Mouse (Mus musculus) regulatory T cell (primary cell): ENCODE data around the gene Gm36210.
"Not testable (repeated sequence)": the region's sequence is repeated elsewhere in the genome, so short reads cannot be mapped to it uniquely, and the experiment has no call there.

Experiments used
- in situ Hi-C: fragments of 300-600 bp; cut with MboI, MseI; formaldehyde crosslinking; loops from one replicate; pipeline ENCODE4 v1.15.1; 2025; ENCODE audit warnings: high pct_unique_total_duplicates

Gm36210 gene

DNA sequence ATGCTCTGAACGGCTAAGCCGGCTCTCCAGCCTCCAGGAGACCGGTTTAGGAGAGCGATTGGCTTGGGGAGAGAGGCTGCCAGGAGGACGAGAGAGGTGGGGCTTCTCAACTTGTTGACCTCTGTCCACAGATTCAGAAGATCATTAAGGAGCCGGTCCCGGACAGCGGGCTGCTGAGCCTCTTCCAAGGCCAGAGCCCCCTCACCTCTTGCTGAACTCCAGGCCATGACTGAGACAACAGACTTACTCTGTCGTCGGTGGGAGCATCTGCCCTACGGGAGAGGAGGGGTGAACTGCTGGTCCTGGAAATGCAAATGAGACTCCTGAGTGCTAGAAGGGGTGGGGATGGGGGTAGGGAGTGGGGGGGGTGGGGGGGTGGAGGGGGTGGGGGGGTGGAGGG, 11.1 kb downstream of the Gm36210 start:
- in situ Hi-C loops = no loop called here

DNA sequence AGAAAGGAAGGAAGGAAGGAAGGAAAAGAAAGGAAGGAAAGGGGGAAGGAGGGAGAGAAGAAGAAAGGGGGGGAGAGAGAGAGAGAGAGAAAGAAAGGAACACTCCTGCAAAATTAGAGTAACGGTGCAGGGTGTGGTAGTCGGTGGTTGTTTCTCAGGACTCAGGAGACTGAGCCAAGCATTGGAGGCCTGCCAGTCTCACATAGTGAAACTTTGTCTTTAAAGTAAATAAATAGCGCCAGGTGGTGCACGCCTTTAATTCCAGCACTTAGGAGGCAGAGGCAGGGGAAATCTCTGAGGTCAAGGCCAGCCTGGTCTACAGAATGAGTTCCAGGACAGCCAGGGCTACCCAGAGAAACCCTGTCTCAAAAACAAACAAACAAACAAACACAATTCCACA, 19.6 kb downstream of the Gm36210 start:
- in situ Hi-C loops = no loop called here

DNA sequence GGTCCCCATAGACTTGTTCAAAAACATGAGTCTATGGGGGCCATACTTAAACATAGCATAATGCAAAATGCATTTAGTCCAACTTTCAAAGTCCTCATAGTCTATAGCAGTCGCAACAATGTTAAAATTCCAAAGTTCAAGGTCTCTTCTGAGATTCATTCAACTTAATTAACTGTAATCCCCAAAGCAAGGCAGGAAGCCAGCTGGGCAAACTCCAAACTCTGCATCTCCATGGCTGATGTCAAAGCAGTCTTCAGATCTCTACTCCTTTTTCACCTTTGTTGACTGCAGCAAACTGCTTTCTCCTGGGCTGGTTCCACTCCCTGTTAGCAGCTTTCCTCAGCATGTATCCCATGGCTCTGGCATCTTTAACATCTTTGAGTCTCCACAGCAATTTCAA, 27.3 kb downstream of the Gm36210 start:
- in situ Hi-C loops = loop anchor here (5.0 kb wide), 1 partner anchor 48 kb away; the partner anchor contains the start of gene Ssc5d

DNA sequence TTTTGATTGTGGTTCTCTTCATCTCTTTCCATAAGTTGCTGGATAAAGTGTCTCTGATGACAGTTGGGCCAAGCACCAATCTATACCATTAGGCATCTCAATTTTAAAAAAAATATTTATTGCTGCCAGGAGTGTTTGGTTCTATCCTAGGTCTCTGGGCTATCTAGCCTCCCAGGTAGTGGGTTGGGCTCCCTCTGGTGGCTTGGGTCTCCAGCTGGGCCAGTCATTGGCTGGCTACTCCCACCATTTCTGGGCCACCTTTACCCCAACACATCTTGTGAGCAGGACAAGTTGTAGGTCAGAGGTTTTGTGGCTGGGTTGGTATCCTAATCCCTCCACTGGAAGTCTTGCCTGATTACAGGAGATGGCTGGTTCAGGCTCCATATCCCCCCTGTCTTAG, 28.1 kb downstream of the Gm36210 start:
- in situ Hi-C loops = loop anchor here (5.0 kb wide), 1 partner anchor 49 kb away; the partner anchor contains the start of gene Ssc5d

DNA sequence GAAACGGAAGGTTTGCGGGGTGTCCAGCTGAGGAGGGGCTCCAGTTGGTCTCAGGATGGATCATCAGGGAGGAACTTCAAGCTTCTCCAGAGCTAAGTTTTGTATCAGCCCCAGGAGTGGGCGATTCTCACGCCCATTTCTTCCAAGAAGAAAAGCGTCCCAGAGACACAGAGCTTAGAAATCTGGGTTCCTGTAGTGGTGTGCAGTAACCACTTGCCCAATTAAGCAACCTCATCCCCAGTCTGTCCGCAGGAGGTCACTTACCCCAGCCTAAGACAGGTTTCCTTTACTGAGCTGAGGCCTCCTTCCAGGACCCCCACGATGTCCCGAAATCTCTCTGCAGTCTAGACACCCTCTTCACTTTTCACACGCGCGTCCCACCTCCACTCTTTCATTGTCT, 29.1 kb downstream of the Gm36210 start:
- in situ Hi-C loops = loop anchor here (5.0 kb wide), 1 partner anchor 50 kb away; the partner anchor contains the start of gene Ssc5d

DNA sequence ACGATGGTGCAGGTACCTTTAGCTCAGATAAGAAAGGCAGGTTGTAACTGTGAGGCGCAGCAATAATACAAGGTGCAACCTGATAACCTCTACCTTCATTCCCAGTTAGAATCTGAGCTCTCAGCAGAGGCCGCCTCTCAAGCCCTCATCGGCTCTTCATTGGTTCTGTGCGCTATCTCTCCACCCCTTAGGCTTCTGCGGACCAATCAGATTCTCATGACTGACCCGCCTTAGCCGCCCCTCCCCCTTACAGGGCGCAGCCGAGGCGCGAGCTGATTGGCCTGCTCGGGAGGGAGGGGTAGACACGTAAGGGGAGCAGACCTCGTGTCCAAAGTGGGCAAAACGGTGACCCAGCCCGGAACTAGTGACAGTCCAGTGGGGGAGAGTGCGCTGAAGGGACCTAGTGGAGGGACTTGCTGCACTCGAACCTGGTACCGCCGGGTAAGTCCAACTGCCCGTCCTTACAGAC, 29.5 kb downstream of the Gm36210 start, which contains the start of gene Isoc2a:
Isoc2a (plus strand) TSS at position 401 of the 469 bp plus-strand sequence.
- in situ Hi-C loops = loop anchor here (5.0 kb wide), 1 partner anchor 51 kb away; the partner anchor contains the start of gene Ssc5d

DNA sequence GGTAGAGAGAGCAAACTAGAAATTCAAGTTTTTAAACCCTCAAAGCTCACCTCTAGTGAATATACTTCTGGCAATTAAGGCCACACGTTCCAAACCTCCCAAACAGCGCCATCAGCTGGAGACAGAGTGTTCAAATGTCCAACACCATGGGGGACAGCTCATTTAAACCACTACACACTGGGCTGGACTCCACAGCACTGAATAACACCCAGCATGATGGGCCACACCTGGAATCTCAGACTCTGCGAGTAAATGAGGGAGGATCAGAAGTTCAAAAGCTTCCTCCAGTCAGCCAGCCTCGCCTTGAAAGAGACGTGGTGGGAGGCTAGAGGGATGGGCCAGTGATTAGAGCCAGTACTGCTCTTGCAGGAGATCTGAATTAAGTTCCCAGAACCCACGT, 36.2 kb downstream of the Gm36210 start, which contains the start of gene Isoc2b:
Isoc2b (minus strand) TSS at position 126 of the 400 bp plus-strand sequence.
- in situ Hi-C loops = no loop called here

DNA sequence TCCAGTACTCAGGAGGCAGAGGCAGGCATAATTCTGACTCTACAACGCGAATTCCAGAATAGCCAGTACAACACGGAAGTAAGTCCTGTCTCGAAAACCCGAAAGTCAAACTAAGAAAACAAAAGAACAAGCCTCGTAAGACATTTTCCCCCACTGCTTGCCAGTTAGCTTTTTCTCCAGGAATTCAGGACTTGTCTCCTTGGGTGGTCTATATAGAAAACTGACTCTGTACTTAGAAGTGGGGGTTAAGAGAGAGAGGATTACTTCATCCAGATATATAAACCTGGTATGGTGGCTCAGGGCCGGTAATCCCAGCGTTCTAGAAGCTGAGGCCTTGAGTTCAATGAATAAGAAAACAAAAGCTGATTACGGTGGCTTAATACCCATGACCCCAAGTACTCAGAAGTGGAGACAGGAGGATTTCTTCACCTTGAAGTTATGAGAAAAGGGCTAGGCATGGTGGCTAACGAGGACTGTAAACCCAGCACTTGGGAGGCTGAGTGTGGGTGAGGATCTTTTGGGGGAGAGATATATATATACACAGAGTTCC, 39.6 kb downstream of the Gm36210 start:
- in situ Hi-C loops = no loop called here

DNA sequence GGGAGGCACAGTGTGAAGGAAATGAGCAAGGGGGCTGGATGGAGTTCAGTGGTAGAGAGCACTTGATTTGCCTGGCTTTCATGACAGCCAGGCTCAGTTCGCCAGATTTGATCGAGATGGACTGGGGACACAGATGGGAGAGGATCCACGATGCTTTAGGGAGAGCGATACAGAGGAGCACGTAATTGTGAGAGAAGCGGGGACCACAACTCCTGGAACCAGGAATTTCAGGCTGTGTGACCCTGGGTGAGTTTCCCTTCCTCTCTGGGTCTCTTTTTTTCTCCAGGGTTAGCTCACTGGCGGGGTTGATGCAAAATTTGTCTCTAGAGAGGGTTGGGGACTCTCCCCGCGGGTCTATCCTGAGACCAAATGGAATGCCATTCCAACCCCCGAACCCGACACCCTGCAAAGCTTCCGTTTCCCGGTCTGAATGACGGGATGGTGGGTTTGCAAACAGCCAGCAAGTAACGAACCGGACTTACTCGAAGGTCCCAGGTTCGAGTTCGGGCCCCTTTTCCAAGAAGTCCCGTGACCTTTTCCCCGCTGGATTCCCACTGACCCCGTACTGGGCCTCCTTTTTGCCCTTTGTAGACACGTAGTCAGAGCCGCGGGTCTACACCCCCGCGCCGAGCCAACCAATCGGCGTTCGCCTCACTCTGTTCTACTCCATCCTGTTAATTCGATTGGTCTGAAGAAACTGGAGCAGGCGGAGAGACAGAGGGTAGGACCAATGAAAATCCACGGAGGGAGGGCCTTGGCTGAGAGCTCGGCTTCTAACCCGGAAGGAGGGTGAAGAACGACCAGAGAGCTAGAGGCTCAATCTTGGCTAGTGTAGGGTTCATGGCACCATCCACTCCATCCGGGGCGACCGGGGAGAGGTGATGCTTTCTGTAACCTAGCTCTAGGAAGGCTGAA, 40.5 kb downstream of the Gm36210 start:
- in situ Hi-C loops = no loop called here

DNA sequence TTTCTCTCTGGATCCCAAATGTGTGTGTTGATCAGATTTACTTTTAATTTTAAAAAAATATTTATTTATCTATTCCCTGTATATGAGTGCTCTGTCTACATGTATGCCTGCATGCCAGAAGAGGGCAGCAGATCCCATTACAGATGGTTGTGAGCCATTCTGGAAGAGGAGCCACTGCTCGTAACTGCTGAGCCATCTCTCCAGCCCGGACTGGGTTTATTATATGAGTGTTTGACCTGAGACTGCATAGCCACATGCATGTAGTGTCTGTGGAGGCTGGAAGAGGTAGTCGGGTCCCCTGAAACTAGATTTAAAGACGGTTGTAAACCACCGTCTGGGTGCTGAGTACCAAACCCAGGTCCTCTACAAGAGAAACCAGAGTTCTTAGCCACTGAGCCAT, 41.2 kb downstream of the Gm36210 start:
- in situ Hi-C loops = no loop called here

DNA sequence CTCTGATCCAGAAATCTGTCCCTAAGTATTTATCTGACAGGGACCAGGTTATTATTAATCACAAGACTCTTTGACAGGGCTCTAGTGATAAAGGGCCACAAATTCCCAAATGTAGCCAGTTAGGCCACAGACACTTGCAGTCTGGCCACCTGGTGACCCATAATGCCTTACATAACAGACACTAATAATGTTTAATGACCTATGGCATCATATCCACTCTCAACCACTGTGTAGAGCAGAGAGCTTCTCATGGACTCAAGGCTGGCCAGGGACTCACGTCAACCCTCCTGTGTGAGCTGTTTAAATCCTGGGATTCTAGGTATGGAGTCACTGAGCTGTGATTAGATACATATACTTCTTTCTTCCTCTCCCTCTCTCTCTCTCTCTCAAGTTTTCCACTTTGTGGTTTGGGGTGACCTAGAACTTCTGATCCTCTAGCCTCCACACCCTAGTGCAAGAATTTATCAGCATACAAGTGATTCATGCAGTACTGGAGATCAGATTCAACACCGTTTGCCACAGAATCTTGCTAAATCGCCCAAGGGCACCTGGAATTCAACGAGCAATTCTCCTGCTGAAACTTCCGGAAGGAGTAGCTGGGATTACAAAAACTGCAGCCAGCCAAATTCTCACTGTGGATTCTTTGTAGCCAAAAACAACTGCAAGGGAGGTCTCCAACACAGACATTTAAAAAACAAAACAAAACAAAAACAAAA, 42.0 kb downstream of the Gm36210 start:
- in situ Hi-C loops = no loop called here

DNA sequence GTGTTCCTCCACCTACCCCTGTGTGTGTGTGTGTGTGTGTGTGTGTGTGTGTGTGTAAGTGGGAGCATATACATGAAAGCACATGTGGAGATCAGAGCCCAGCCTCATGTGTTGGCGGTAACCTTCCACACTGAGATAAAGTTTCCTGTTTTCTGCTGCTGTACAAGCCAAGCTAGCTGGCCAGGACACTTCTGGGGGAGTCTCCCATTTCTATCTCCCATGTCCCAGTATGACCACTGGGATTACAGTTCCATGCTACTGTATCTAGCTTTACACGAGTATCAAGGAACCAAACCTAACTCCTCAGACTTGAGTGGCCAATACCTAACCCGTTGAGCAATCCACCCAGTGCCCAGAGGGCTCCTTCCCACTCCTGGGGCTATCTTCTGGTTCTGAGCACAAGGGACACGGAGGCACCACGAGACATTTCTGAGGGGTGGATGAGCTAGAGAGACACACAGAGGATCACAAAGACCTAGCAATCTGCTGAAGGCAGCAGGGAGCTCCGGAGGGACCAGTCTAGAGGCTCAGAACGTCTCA, 42.7 kb downstream of the Gm36210 start:
- in situ Hi-C loops = no loop called here

DNA sequence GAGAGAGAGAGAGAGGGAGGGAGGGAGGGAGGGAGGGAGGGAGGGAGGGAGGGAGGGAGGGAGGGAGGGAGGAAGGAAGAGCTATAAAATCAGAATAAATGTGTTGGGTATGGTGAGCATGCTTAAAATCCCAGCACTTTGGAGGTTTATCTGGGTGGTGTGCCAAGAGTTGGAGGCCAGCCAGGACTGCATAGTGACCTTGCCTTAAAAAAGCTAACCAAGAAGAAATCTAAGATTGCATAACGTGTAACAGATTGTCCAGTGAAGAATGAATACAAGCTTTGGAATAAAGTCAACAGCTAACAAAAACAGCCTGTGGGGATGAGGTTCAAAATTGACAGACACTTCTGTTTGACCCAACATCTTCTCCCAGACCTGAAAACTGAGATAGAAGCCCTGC, 43.3 kb downstream of the Gm36210 start:
- in situ Hi-C loops = no loop called here

DNA sequence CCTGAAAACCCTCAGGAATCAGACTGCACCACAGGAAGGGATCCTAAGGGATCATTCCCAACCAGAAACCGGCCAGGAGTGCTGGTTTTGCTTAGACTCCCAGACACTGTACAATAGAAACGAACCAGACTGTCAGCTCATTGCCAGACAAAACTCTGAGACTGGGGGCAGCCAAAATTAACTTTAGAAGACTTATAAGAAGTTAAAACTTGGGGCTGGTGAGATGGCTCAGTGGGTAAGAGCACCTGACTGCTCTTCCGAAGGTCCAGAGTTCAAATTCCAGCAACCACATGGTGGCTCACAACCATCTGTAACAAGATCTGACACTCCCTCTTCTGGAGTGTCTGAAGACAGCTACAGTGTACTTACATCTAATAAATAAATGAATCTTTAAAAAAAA, 45.4 kb downstream of the Gm36210 start:
- in situ Hi-C loops = not testable (repeated sequence)

DNA sequence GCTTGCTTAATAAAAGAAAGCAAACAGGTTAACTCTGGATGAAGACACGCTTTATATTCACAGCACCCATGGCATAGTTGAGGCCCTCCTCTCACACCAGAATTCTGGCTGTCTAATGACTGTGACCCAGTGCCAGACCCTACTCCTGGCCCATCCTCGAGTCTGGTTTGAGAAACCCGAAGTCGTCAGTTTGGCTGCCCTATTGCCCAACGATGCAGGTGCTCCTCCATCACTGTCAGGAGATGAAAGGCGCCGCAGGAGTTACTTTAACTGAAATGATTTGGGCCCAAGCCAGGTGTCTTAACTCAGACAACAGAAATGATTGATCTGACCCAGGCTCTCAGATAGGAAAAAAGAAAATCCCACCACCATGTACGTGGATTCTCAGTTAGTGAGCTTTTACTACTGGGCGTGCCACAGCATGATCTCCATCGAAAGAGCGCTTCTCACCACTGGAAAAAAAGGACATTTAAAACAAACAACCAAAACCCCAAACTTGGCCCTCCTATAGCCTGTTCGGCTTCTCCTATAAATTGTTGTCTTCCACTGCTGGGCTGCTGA, 46.8 kb downstream of the Gm36210 start:
- in situ Hi-C loops = loop anchor here (5.0 kb wide), 1 partner anchor 48 kb away; the partner anchor contains the start of gene Gm36210

DNA sequence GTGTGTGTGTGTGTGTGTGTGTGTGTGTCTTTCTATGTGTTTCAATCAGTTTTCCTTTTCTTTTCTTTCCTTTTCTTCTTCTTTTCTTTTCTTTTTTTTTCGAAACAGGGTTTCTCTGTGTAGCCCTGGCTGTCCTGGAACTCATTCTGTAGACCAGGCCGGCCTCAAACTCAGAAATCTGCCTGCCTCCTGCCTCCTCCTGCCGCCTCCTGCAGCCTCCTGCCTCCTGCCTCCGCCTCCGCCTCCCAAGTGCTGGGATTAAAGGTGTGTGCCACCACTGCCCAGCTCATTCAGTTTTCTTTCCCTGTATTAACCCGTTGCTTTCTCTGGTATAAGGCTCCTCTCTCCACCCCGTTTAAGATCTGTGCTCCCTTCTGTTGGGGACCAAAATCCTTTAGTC, 49.0 kb downstream of the Gm36210 start:
- in situ Hi-C loops = loop anchor here (5.0 kb wide), 1 partner anchor 50 kb away; the partner anchor contains the start of gene Gm36210

DNA sequence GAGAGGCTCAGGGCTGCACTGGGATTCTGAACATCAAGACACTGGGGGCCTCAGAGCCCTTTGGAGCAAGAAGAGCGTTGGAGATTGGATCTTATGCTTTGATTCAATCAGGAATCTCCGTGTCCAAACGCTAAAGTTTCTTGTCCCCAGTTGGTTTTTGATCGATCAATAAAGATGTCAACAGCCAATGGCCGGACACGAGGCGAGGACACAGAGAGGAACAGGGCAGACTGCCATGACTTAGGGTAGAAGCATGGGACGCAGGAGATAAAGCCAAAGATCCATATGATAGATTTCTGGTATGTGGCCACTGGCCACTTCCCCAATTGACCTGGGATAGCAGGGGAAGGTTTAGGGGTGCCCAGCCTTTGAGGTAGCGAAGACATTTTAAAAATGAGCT, 49.8 kb downstream of the Gm36210 start:
- in situ Hi-C loops = loop anchor here (5.0 kb wide), 1 partner anchor 51 kb away; the partner anchor contains the start of gene Gm36210

DNA sequence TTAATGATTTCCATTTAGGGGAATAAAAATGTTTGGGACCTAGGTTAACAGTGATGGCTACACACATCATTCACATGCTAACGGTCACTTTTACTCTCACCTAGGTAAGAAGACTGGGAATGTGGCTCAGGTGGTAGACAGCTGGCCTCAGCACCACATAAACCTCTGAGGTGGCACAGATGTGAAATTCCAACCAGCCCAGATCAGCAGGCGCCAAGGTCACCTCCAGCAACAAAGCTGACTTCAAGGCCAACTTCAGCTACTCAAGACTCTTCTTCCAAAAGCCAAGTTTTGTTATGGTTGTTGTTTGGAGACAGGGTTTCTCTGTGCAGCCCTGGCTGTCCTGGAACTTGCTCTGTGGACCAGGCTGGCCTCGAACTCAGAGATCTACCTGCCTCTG, 52.7 kb downstream of the Gm36210 start:
- in situ Hi-C loops = no loop called here

DNA sequence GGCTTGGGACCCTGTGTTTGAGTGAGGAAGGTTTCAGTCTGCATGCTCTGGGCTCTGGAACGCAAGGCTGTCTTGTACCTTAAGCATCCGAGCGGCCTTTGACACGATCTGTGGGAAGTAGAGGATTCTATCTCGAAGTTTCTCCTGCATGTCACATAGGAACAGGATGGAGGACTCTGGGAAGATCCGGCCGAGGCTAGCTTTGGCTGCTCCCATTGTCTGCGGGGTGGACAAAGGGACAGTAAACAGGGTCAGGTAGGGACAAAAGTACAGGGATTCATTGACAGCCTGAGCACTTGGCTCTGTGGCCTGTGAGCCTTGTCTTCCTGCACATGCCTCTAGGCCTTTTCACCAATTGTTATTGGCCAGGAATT, 55.0 kb downstream of the Gm36210 start:
- in situ Hi-C loops = no loop called here

DNA sequence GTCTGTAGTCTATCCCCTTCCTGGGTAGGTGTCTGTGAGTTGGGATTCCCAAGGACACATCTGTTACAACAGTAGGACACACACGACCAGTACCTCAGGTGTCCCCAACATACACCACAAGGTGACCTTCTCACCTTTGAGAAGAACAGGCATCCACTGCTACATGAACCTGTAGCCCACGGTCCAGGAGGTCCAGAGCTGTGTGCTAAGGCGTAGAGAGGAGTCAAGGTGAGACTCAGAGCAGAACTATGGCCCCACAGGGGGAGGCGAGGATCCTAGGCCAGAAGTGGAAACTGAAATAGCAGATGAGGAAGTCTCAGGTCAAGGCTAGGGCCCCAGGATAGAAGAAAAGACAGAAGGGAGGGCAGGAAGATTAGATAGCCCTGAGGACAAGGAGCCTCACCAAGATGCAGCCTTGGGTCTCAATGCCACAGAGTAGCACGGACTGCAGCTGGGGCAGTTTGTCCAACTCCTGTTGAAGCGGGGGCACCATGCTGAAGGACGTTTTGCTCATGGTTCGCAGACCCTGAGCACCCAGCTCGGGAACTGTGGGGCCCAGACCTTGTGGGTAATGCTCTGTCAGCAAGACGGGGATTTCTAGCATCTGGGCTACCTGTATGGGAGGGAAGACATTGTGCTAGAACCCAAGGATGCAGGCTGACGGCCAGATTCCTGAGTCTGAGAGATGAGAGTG, 55.5 kb downstream of the Gm36210 start:
- in situ Hi-C loops = no loop called here

DNA sequence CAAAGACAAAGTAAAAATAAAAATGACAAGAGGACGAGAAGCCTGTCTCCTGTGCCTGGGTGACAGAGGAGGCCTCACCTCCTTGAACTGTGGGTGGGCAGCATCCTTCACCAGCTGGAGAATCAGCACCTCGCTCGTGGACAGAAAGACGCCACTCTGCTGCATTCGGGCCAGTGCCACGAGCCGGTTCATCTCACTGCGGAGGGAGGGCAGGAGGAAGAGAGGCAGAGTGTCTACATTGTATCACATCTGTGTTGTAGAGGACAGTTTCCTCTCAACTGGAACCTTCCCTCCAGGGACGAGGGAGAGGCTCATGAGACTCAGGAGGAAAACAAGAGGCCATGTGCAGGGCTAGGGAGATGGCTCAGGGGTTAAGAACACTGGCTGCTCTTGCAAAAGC, 56.9 kb downstream of the Gm36210 start:
- in situ Hi-C loops = no loop called here
